Mouse (Mus musculus) erythroblast, adult 5-6 weeks (primary cell): ENCODE data around the gene Kcnab1. TPM values are rescaled to one million over a fixed set of nuclear protein-coding genes. Genes with fewer than 3 reads are reported as not detected.

Experiments
- ATAC-seq: replicated peaks from 2 replicates; pipeline ENCODE4 v1.8.0; 2016; ENCODE audit warnings: moderate number of reproducible peaks, mild to moderate bottlenecking, moderate TSS enrichment, inconsistent platforms; ENCODE audit not compliant: poor library complexity, low FRiP score, severe bottlenecking
- total RNA-seq, 2 experiments: library from RNA; stranded (forward) in 1 of 2; stranded (reverse) in 1 of 2; fragments of 150-400 nt in 1 of 2; fragments of 200-764, 138-1000 nt in 1 of 2; gene quantifications; 2 replicates each; pipeline versions ENCODE4 v1.2.3 to v1.2.4; 2015 to 2017; ENCODE audit warnings: low replicate concordance in 2 of 2

Kcnab1 gene
- total RNA-seq, 2 experiments from 2014 or later: not detected

DNA sequence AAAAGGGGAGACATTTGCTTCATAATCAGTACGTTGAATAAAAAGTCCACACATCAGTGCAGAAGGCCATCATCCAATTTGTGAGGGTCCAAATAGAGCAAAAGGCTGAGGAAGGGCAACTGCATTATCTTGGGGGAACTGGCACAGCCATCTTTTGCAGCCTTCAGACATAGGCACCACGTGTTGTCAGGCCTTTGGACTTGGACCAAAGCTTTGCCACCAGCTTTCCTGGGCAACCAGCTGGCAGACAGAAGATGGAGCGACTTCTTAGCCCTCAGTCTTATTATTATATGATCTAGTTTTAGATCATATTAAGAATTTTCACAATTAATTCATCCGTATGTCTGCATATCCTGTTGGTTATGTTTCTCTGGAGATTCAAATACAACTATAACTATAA, 296.6 kb downstream of the Kcnab1 start:
- no peak for ATAC-seq

DNA sequence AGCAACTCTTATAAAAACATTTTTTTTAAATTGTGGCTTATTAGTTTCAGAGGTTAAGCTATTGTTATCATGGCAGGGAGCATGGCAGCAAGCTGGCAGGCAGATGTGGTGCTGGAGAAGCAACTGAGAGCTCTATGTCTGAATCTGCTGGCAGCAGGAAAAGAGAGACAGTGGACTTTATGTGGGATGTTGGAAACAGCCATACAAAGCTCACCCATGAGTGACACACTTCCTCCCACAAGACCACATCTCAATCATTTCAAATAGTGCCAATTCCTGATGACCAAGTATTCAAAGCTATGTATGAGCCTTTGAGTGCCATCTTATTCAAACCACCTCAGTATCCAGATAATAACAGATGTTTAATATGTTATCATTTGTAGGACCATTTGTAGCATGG, 298.7 kb downstream of the Kcnab1 start:
- no peak for ATAC-seq

DNA sequence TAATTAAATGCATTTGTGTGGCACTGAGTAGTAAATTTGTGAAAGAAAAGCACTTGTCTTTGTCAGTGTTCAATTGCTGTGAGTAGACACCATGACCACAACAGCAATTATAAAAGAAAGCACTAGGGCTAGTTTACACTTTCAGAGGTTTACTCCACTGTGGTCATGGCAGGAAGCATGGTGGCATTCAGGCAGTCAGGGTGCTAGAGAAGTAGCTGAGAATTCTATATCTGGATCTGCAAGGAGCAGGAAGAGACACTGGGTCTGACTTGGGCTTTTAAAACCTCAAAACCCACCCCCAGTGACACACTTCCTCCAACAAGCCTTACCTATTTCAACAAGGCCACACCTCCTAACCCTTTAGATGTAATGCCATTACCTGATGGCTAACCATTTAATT, 307.4 kb downstream of the Kcnab1 start:
- ATAC-seq: no peak

DNA sequence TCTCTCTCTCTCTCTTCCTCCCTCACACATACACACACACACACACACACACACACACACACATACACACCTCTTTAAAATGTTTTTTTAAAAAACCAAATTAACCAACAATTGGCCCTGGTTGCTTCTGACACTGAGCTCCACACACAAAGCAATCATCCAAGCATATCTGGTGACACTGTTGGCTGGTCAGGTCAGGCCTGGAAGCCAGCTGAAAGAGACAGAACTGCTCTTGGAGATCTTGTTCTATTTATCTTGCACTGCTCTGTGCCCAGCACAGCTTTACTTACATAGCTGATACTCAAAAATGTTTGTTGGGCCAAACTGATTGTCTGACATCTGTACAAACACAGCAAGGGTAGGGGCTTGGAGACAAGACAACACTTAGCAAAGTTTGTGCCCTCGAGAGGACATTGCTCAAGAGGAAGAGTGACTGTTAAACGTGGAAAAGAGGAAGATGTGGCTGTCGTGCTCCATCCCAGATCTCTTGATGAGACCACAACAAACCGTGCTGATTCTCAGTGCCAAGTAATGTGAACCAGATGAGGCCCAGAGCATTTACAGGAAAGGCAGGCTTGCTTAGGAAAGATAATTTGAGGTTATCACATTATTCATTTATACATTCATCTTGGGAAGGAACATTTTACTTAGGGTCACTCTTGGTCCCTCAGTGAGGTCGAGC, 308.9 kb downstream of the Kcnab1 start:
- ATAC-seq: no peak

DNA sequence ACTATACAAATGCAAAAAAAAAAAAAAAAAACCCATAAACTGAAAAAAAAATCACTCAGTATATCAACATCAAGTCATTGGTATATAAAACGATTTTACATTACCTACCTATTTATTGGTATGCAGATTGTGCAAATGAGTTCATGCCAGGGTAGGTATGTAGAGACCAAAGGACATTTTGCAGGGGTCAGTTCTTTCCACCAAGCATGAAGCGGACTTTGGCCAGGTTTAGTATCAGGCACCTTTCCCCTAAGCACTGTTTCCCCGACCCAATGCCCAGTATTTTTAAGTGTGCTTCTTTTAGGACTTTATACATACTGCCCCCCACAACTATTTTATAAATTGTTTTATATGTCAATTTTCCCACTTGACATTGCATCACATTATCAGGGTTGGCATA, 310.5 kb downstream of the Kcnab1 start:
- no peak for ATAC-seq
